Mouse (Mus musculus) hematopoietic stem cell, adult 5-6 weeks (primary cell): Measurements from ENCODE around the gene Ptprn2. TPM values are rescaled to one million over a fixed set of nuclear protein-coding genes. Genes with fewer than 3 reads are reported as not detected.

ENCODE experiments used
- ATAC-seq, 2 experiments: fragments of 125-278 bp in 1 of 2; replicated peaks in 1 of 2; 2 replicates each; pipeline ENCODE4 v1.8.0; 2016 to 2017; ENCODE audit warnings: inconsistent platforms in 2 of 2, mild to moderate bottlenecking in 2 of 2, moderate number of reproducible peaks in 2 of 2, low read depth in 1 of 2, moderate TSS enrichment in 1 of 2; ENCODE audit not compliant: low FRiP score in 2 of 2, poor library complexity in 2 of 2, severe bottlenecking in 2 of 2, insufficient read depth in 1 of 2, low TSS enrichment in 1 of 2
- total RNA-seq: library from RNA; stranded (forward); fragments of 172-1452, 232-1000 nt; gene quantifications from 2 replicates; pipeline ENCODE4 v1.2.3, GENCODE M21; 2017

Ptprn2 gene
- total RNA-seq, 1 experiment from 2014 or later, result not detected

DNA sequence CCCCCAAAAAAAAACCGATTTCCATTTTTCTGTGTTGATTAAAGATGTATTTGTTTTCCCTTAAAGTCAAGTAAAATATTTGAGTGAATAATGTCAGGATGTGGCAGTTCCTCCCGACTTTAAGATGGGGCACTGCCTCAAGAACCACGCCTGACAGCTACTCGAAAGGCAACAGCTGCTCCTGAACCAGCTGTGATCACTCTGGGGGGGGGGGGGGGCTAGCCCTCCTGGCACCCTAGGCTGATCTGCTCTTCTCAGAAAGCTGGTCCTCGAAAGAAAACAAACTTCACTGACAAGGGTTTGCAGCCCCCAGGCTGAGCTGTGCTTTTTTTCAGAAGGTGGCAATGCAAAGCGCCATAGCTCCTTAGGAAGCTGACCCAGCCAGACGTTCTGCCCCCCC is 663.7 kb downstream of the Ptprn2 start:
- no peak for ATAC-seq

DNA sequence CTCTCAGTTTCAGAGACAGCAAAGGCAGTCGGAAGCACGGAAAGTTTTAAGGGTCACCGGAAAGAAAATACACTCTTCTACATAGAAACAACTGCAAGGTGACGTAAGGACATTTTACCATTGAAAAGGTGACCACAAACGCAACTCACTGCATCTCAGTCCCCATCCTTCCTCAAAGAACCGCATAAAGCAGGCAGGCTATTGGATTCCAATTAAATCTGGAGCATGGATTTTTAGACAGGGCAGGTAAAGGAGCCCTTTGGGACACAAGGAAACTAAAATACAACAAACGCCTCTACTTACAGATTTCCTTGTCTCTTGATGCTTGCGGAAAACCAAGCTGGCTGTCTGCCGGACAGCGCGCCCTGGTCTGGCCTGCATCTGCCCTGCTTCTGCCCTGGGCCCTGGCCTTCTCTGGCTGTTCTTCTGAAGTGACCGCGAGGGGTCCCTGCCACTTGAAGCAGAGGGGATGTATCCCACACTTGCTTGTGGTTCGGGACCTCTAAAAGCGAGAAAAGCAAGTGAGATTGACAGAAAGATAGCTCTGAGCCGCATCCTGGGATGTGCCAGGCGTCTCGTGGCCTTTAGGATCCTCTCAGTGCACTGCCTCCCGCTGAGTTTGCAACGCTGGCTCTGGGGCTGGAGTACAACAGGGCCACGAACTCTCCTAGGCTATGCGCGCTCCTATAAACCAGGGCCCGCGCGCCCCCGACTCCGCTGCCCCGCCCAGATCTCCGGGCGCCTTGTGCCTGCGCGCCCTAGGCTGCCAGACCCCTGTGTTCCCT is 665.3 kb downstream of the Ptprn2 start:
- no peak for ATAC-seq

DNA sequence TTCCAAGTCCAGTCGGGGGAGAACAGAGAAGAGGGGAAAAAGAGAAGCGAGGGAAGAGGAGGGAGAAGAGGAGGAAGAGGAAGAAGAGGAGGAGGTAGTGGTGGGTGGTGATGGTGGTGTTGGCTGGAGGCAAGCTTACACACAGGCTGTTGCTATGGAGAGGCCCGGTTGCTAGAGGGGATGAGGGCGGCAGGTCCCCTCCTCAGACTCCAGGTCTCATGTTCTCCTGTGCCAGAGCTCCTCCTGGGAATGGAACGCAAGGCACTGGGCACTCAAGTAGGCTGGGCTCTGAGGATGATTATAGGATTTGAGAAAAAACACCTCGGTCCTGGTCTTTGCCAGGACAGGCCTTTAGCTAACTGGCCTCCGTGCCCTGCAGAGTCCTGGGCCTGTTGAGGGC is 666.1 kb downstream of the Ptprn2 start:
- ATAC-seq, result no peak

DNA sequence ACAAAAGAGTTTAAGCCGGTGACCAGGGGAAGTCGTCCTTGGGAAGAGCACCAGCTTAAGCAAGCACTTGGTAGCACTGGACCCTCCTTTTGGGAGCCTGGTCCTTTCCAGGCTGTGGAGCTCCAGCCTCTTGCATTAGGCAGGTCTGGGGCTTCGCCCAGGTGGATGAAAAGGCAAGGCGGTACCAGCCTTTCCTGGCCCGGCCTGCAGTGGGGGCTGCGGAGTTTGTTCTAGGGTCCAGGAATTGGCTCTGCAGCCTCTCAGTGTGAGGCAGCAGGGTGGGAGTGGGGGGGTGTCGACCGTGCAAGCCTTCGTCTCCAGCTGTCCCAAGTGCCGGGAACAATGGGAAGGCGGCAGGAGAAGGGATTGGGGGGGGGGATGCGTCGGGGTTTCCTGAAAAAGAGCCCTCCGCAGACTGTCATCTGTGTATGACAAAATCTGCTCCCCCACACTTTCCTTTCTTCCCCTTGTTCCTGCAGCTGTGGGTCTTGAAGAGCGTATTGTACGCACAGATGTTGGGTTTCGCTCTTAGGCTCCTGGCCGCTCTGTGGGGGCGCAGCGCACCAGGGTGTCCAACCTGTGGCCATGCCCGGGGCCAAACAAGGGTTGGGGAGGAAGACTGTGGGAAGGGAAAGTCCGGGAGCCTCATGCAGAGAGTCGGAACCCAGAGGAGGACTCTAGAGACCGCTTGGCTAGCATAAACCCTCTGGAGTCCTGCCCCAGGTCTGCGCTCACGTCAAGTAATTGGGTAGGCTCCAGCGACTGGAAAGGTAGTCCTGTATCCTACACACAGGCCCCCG is 667.0 kb downstream of the Ptprn2 start:
- ATAC-seq, result no peak

DNA sequence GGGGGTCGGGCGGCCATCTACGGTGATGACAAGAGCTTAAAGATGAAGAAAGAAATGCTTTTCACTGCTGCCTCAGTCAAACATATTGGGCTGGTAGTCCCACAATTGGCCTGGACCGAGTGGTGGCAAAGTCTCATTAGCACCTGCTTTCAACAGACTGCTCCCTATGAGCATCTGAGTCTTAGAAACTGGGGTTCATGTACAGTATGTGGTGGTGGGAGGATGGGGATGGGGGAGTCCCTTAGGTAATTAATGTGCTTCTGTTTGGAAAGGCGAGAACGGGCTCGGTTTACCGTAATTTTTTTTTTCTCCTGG is 667.6 kb downstream of the Ptprn2 start:
- ATAC-seq, result no peak

DNA sequence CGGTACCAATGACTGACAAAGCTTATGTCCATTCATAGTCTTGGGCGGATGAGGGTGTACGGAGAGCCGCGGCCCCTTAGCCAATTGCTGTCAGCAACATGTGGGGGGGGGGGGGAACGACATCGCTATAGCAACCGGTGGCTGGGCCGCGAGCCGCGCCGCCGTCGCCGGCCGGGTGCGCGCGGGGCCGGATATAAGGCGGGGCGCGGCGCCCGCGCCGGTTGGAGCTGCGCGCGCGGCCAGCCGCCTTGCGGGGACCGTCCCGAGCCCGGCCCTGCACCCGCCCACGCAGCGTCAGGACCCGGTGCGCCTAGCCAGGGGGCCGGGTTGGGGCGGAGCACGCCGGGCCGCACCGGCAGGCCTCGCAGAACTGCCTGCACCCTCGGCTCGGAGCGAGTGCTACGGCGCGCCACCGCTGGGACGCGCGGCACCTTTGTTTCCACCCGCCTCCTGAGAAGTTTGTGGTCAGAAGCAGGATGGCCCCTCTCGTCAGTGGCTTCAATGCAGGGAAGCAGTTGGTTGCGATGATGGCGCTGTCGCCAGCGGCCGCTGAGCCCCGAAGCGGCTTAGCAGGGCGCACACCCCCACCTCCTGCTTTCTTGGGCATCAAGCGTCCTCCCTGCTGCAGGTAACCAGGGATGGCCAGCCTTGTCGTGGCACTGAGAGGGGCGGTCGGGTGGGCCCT is 668.3 kb downstream of the Ptprn2 start:
- peak in 1 of 2 experiments; percentile 23; a peak in 1 of 4 replicates for ATAC-seq

DNA sequence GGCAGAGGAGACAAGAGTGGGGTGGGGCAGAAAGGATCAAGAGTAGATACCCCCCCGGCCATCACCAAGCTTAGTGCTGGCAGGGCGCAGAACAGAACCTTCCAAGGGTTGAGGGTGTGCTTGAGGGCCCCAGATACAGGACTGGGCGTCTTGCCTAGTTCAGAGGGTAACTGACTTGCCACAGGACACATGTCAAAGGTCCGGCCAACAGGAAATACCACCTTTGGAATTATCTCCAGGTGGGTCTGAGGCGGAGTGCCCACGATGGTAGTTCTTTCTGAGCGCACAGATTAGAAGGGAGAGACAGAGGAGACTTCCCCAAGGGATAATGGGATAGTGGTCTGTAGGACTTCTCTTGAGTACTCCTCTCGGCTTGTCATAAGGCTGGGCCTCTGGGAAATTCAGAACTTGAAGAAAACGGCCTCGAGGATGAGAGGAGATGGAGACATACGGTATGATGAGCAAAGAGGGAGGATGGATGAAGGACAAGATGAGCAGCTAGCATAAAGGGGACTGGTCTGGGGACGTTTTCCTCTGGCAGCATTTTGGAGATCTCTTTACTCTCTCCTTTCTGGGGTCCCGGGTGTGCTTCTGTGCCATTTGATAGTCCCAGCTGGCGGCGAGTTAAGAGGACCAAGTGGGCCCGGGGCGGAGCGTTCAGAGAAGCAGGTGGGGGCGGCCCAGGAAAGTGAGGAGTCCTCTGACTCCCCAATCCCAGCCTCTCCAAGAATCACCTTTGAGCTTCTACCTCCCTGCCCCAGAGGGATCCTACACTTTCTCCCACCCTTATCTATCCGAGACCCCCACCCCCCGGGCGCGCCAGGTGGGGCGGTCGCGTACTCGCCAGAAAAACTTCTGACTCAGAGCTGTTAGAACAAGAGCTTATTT is 669.1 kb downstream of the Ptprn2 start:
- no peak for ATAC-seq

DNA sequence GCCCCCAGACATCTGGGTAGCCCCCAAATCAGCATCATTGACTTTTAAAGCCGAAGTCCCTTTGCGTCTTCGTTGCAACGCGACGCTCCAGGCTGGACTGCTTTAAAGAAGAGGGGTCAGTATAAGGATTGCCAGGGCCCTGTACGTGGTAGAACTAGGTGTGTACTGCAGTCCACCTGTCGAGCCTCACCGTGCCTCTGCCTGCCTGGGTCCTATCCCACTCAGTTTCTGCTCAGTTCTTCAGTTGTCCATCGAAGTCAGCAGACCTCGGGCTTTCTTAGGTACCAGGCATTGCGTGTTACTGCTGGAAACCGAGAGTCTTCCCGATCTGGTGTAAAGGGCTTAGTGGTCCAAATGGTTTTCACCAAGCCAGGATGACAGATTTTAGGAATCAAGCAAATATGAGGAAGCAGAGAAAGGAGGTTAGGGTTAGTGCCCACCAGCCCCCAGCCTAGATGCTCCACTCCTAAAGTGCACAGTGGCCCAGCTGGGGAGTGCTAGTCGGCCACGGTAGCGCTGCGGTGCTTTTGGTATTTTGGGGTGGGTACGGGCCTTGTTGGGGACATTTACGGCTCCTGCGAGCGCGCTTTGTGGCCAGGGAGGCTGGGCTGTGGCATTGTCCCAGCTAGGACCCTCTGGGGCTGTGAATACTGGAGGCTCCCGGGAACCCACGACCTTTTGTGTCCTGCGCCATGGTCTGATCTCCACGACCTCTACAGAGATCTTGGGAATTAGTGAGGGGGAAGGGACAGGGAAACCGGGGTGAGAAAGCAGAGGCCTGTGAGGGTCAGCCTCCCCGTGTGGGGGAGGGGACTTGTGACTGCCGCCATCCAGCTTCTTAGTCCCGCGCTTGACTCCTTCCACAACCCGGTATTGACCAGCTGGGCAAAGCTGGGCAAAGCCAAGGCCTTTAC is 670.0 kb downstream of the Ptprn2 start:
- no peak for ATAC-seq

DNA sequence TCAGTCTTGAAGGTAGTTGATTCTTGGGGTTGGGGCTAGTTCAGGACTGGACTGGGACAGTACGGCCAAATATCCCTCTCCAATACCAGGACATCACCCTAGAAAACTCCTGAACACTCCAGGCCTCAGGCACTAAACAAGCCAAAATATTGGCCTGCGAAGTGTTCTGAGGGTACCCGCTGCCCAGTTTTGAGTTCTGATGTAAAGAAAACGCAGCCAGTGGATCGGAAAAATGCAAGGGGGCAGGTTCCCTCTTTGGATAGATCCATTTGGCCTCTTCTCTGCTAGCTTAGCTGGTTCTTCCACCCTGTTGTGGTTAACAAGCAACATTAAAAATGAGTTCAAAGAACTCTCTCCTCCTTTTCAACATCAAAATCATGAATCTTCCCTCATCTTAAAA is 670.7 kb downstream of the Ptprn2 start:
- no peak for ATAC-seq

DNA sequence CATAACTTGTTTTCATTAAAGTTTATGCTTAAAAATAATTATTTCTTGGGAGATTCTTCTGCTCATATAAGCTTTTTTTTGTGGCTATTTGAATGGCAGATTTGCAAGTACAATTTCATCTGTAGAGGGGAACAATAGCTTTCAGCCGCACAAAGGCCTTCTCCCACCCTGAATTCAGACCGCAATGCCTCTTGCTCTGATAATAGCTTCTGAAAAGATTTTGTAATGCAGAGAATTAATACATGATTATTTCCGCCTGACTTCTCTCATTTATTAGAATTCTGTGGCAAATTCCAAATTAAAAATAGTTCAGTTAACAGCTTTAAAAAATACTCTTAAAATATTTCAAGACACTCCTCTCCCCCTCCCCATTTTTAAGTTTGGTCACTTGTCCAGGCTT is 671.3 kb downstream of the Ptprn2 start:
- no peak for ATAC-seq

DNA sequence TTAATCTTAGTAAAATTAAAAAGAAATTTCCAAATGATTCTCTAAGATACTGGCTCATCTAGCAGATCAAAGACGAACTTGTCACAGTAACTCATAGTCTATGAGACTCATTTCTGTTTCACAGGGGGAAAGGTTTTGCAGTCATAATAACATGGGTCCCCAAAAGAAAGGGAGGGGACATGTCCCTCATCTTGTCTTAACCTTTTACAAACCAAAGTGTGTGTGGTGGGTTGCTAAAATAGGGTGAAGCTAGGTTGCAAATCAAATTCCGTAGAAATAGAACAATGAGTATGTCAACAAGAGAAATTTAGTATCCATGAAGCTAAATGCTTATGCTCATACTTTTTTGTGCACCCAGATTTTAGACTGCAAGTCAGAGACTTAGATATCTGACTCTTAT is 671.7 kb downstream of the Ptprn2 start:
- no peak for ATAC-seq

DNA sequence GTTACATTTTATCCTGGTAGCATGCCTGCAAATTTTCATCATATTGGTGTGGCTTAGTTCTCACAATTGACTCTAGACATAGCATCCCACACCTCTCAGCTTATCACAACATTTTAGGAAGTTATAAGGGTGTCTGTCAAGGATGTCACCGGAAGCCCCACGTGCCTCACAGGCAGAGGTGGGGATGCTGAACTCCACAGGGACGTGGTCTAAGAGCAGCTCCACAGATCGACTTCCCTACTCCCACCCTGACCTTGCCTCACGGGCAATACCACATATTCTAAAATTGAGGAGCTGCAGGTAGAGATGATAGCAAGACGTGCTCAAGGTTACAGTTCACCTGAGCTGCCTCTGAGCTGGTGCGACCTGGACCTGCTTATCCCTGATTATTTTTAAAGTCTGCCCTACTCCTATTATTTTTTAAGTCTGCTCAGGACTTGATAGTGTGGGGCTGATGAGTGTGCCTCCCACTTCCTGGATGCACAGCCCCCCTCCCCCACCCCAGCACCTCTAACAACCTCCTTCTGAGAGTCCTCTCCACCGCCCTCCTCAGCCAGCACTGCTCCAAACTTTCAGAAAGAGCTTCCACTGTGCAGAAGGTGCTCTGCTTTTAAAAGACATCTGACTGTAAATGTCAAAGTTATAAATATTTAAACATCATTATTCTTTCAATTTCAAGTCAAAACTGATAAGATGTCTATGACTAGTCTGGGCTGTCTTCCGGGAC is 672.3 kb downstream of the Ptprn2 start:
- no peak for ATAC-seq

DNA sequence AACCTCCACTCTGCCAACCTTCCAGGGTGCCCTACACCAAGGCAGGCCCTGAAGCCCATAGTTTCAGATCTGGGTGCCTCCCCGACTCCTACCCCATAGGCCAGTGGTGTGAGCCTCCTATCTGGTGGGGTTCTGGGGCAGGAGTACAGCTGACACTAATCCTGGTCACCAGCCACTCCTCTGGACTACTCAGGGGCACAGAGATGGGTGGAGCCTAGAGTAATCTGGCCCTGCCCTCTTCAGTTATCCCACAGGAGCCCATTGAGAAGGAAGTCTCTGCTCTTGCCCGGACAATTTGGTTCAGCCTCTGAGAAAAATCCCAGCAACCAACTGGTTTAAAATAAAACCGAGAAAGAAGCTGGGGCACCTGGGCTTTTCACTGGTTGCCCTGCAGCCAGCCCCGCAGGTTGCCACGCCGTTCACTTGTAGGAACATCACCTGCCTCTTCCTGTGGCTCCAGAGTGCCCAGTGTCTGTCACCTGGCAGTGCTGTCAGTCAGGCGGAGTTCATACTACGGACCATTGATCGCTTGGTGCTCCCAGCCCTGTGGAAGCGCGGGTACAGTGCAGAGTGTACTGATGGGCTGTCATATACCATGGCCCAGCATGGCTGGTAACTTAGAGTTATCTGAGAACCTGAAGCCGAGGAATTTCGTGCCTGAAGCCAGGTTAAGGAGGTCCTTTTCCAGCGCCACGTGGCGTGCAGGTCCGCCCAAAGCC is 673.6 kb downstream of the Ptprn2 start:
- ATAC-seq, result 0 out of 4 replicates have a peak, but pooled peaks of 1 of the 2 experiments have one; percentile 25

DNA sequence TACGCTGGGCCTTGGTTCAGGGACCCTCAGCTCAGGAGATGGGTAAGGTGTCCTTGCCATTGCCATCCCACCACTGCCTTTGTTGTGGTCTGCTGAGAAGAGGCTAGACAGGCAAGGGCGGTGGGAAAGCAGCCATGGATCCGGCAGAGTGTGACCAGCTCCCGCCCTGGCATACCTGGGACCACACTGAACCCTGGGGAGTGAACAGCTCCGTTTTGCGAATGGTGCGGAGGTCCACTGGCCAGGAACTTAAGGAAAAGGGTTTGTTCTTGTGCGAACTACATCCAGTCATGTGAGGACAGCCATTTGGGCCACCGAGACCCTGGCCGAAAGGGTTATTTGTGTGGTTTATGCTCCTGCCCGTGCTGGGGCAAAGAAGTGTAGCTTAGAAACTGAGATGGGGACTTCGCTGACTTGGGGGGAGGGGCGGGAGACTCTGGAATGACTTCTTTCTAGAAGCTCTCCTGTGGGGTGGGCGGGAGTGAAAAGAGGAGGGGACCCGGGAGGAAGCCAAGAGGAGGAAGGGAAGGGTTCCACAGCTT is 674.2 kb downstream of the Ptprn2 start:
- ATAC-seq, result 0 out of 4 replicates have a peak, but pooled peaks of 1 of the 2 experiments have one; percentile 14
